Mouse (Mus musculus): ENCODE results near the gene Adamts14. TPM values are rescaled to one million over a fixed set of nuclear protein-coding genes. Genes with fewer than 3 reads are reported as not detected.
A peak's percentile ranks its signal among the peaks of the same experiment; 100 is the strongest.

Adamts14 gene
- polyA plus RNA-seq, 1 experiment from 2014 or later = 0.45 TPM

- peak; percentile 92 for ATAC-seq (ENCODE audit: low FRiP score)
- Histone ChIP-seq H3K4me2 (peak within 1 kb of the TSS; percentile 90), H3K4me1 (peaks cover 5% of the 10 kb centered on the region), H3K9me3 (no peaks in the 10 kb centered on the region), H3K9ac (peak within 1 kb of the TSS; percentile 90), H3K27me3 (no peaks in the 10 kb centered on the region), H3K27ac (peak within 1 kb of the TSS; percentile 97), H3K4me3 (replicated peaks) (peak within 1 kb of the TSS; percentile 73), H3K36me3 (replicated peaks) (no peaks in the 10 kb centered on the region)
- under 1% methylated on average over 71 of the region's 82 CpGs for WGBS
Observed at GRCm38 (mm10) chr10:61147157-61148040, 125.8 kb downstream of the Adamts14 start, which contains the start of gene Sgpl1. TSS of gene Sgpl1 (minus strand) at chr10:61147703.

Other genes starting within 250 kb of the Adamts14 start
- 16.7 and 18.2 TPM in 2 replicates for gene Pcbd1, start 184.1 kb downstream of the Adamts14 start, polyA plus RNA-seq (2016; fragmentation: Nextera tagmentation; extraction: Ambion mirVana)
- gene Sgpl1, start 125.7 kb downstream of the Adamts14 start, polyA plus RNA-seq (2016; fragmentation: Nextera tagmentation; extraction: Ambion mirVana) = 76.1 and 80.9 TPM in 2 replicates
- 0.31 and 0.49 TPM in 2 replicates for gene Tbata, start 101.5 kb downstream of the Adamts14 start, polyA plus RNA-seq (2016; fragmentation: Nextera tagmentation; extraction: Ambion mirVana)
- not detected in 2 replicates for gene Prf1, start 24.4 kb upstream of the Adamts14 start, polyA plus RNA-seq (2016; fragmentation: Nextera tagmentation; extraction: Ambion mirVana)
- 20.7 and 22.9 TPM in 2 replicates for gene Pald1, start 110.1 kb upstream of the Adamts14 start, polyA plus RNA-seq (2016; fragmentation: Nextera tagmentation; extraction: Ambion mirVana)
- gene Nodal, start 144.5 kb upstream of the Adamts14 start, polyA plus RNA-seq (2016; fragmentation: Nextera tagmentation; extraction: Ambion mirVana) = 0.15 TPM in 1 of 2 replicates, not detected in the other
- gene Eif4ebp2, start 179.2 kb upstream of the Adamts14 start, polyA plus RNA-seq (2016; fragmentation: Nextera tagmentation; extraction: Ambion mirVana) = 87.6 and 88.3 TPM in 2 replicates
- 14.4 and 15.7 TPM in 2 replicates for gene Lrrc20, start 202.4 kb upstream of the Adamts14 start, polyA plus RNA-seq (2016; fragmentation: Nextera tagmentation; extraction: Ambion mirVana)